Mouse (Mus musculus): ENCODE results near the gene Ccl25.
"Not testable (repeated sequence)": the region's sequence is repeated elsewhere in the genome, so short reads cannot be mapped to it uniquely, and the experiment has no call there.

- not testable (repeated sequence) for TF ChIP-seq CTCF (IDR thresholded peaks at IDR 0.05; ENCODE audit: borderline replicate concordance, insufficient read depth, low read depth, low read length); POLR2A (IDR thresholded peaks at IDR 0.05; ENCODE audit: borderline replicate concordance, insufficient read depth, low read length)
Measured at GRCm38 (mm10) chr8:4408425-4408824, 83.4 kb downstream of the Ccl25 start.
